Mouse (Mus musculus) embryonic stem cell, embryonic (primary cell): ENCODE data around the gene Zscan20.

ENCODE experiments used
- CTCF ChIA-PET, 4 experiments: fragments of 300-600 bp in 2 of 4; fragments of 350-600 bp in 2 of 4; sonication (Branson Sonifier 250); formaldehyde crosslinking; loops; one replicate each; lab custom pipeline; 2022; ENCODE audit warnings: inconsistent platforms in 2 of 4; lab: Charles Lee
- POLR2A ChIA-PET, 4 experiments: fragments of 300-600 bp in 2 of 4; fragments of 350-600 bp in 2 of 4; sonication (Branson Sonifier 250); formaldehyde crosslinking; loops; one replicate each; lab custom pipeline; 2022; ENCODE audit warnings: antibody characterized with exemption in 4 of 4, inconsistent platforms in 1 of 4; lab: Charles Lee

Zscan20 gene

GRCm38 (mm10) chr4:128609925-128610402 lies at the start of gene Zscan20:
Zscan20 (minus strand) TSS chr4:128610098.
- ChIA-PET CTCF (interaction anchor here in 3 of 4 experiments (0.6 to 1.0 kb wide), 6 partner anchors 26 to 165 kb away, joined by 3 to 6 read pairs (median 4); no protein-coding TSS in a partner anchor), POLR2A (interaction anchor here in 2 of 4 experiments (0.6 to 1.1 kb wide), 13 partner anchors 12 to 619 kb away, joined by 3 to 5 read pairs (median 3); partner anchors contain the start of genes S100pbp (in 1 of the 2) and Yars (in 1 of the 2))

DNA sequence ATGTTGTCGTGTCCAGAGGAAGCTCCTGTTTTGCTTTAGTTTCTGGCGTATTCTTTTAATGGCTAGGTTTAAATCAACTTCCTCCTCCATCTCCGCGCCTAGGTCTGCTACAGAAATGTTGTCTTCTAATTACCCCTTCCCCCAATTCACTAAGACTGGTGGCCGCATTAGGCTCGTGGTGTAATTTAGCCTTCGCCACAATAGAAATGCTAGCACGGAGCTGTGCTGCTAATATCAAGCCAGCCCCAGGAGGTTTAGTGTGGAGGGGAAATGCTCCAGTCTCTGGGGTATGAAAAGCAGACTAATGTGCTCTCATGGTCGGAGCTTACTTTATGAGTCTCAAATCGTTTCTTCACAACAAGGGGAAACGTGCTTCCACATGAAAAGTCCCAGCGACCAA lies 45.5 kb upstream of the Zscan20 start:
- CTCF ChIA-PET: interaction anchor here in 1 of 4 experiments (0.6 to 0.9 kb wide), 3 partner anchors 27 to 61 kb away, joined by 3 to 4 read pairs (median 3); no protein-coding TSS in a partner anchor
- POLR2A ChIA-PET: interaction anchor here in 1 of 4 experiments (0.6 to 1.2 kb wide), 5 partner anchors 10 to 748 kb away, joined by 3 to 5 read pairs (median 3); no protein-coding TSS in a partner anchor

GRCm38 (mm10) chr4:128654505-128655381 lies 44.8 kb upstream of the Zscan20 start, which contains the start of gene Phc2:
Phc2 (plus strand) TSS chr4:128654702.
- CTCF ChIA-PET: interaction anchor here in 1 of 4 experiments (0.8 to 0.9 kb wide), 2 partner anchors 57 to 62 kb away, joined by 3 to 4 read pairs; no protein-coding TSS in a partner anchor
- POLR2A ChIA-PET: interaction anchor here in 1 of 4 experiments (0.6 to 1.2 kb wide), 6 partner anchors 10 to 747 kb away, joined by 3 to 5 read pairs (median 3); no protein-coding TSS in a partner anchor

GRCm38 (mm10) chr4:128652584-128653298 lies 42.8 kb upstream of the Zscan20 start:
- POLR2A ChIA-PET: no interaction called here
- CTCF ChIA-PET: interaction anchor here in 1 of 4 experiments (1.2 kb wide), 1 partner anchor 38 kb away, joined by 3 read pairs; no protein-coding TSS in a partner anchor

DNA sequence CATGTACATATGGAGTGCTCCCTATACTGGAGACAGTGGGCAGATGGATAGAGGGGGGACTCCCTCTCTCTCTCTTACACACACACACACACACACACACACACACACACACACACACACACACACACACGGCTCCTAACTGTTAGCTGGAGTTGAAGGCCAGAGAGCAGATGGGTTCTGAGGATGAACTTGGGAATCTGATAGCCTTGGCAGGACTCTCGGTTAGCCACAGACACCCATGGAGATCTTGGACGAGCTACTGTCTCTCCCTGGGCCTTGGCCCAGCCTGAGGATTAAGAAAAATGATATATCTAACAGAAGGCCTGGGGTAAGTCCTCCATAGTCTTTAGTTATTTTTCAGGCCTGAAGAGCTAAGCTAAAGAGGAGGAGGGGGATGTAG lies 41.6 kb upstream of the Zscan20 start:
- ChIA-PET CTCF (interaction anchor here in 2 of 4 experiments (0.7 to 1.2 kb wide), 2 partner anchors 37 to 38 kb away, joined by 3 read pairs; no protein-coding TSS in a partner anchor), POLR2A (interaction anchor here in 1 of 4 experiments (1.5 kb wide), 1 partner anchor 13 kb away, joined by 4 read pairs; no protein-coding TSS in a partner anchor)

DNA sequence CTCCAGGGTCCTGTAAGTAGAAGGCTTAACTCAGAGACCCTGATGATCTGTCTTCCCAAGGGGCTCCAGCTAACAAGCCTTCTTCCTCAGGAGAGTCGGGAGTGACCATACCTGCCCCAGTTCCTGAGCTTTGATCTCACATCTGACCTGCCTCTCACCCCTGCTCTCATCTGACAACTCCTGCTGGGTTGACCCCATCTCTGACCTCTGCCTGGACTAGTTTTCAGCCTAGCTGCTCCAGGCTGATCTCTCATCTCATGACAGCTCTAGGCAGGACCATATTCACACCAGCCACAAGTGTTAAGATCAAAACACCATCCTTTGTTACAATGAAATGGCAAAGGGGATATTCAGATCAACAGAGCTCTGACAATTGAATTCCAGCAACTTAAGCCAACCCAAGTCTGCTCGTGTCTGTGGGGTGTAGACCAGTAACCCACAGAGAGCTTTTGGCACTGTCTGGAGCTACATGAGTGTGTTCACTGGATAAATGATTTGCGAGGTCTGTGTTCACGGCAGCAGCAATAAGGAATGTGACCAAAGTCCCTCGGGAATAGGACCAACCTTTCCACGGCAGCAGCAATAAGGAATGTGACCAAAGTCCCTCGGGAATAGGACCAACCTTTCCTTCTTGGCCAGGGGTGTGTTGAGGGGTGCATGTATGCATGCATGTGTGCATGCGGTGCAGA lies 38.8 kb upstream of the Zscan20 start:
- POLR2A ChIA-PET: interaction anchor here in 1 of 4 experiments (0.6 to 1.1 kb wide), 2 partner anchors 12 to 134 kb away, joined by 3 read pairs; no protein-coding TSS in a partner anchor
- CTCF ChIA-PET: interaction anchor here in 3 of 4 experiments (0.6 to 1.2 kb wide), 3 partner anchors 13 to 285 kb away, joined by 3 to 5 read pairs (median 3); no protein-coding TSS in a partner anchor

GRCm38 (mm10) chr4:128646762-128647161 lies 36.9 kb upstream of the Zscan20 start:
- POLR2A ChIA-PET: interaction anchor here in 1 of 4 experiments (1.0 kb wide), 2 partner anchors 15 to 69 kb away, joined by 3 read pairs; no protein-coding TSS in a partner anchor
- CTCF ChIA-PET: interaction anchor here in 3 of 4 experiments (0.6 to 1.0 kb wide), 3 partner anchors 11 to 299 kb away, joined by 3 read pairs; no protein-coding TSS in a partner anchor

DNA sequence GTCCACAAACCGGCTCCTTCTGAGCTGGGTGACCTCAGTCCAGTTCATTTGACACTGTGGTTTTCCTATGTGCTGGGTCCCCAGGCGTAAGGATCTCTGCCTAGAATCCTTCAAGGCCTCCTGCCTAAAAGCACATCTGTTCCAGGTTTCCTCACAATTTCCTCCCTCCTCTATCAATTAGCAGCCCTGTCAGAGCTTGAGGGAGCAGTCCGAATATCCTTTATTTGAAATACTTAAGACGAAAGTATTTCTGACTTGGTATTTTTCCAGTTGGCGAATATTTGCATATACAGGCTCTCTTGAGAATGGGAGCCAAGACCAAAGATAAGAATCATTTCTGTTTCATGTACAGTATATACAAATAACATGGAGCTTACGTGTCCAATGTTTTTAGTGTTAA lies 36.0 kb upstream of the Zscan20 start:
- CTCF ChIA-PET: interaction anchor here in 1 of 4 experiments (0.6 kb wide), 1 partner anchor 1115 kb away, joined by 3 read pairs; no protein-coding TSS in a partner anchor

DNA sequence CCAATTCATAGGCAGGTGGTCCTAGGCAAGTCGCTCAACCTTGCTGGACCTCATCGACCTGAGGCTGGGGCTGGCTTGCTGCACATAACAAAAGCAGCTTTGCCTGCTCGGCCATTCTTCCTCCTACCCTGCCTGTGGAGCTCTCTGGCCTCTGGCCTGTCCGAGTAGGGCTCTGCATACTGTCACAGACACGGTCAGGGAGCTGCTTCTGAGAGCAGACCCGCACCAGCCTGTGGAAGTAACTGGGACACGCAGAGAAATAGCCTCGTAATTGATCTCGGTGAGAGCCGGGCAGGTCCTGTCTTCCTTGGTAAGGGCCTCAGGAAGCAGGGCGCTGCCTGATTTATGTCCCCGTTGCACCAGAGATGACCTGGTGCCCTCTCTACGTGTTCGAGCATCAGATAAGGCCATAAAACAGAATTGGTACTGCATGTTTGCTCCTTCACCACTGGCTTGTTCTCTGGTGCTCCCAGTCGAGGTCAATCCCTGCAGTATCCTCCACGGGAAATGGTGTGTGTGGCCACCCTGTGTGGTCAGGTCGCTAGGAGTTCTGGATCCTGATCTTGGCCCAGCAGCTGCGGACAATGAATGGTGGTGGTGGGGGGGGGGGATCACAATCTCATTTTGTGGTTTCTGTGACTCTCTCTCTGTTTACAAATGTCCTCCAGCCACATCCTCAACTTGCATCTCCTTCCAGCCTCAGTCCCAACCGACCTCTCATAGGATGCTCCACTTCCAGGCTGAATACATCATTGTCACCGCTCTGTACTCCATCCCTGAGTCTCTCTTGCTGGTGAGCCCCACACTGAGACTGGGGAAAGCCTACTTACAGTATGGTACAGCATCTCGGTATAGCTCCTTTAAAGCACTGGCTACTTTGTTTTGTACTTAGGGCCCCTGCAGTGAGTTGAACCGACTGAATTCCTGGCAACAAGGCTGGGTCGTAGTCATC lies 32.1 kb upstream of the Zscan20 start:
- CTCF ChIA-PET: interaction anchor here in 1 of 4 experiments (0.6 kb wide), 1 partner anchor 136 kb away, joined by 3 read pairs; no protein-coding TSS in a partner anchor
- POLR2A ChIA-PET: no interaction called here

More for the DNA sequence above, 36.0 kb upstream of the Zscan20 start:
- POLR2A ChIA-PET: interaction anchor here in 1 of 4 experiments (1.0 kb wide), 1 partner anchor 68 kb away, joined by 3 read pairs; no protein-coding TSS in a partner anchor

DNA sequence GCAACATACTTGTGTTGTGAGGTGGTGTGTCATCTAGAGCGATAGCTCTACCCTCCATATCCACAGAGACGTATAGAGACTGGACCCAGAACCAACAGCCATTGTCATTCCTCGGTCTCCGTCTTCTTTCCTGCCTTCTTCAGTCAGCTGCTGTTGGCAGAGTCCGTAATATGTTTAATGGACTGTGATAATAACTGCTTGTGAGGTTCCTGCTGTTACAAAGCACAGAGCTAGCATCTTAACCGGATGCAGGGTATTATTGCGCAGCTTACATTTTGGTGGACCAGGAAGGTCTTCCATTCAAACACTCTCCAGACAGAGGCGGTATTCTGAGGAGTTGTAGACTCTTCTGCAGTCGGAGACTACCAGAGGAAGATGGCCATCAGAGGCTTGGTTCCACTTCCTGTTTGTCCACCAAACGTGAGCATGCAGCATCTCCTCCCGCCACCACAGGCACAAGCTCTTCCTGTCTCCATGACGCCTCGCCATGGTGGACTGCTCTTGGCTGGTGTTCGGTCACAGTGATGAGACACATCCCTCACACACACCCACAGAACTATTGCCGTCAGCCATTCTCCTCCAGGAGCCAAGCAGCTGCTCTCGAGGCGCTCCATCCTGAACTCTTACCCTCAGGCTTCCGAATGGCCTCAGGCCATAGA lies 28.5 kb upstream of the Zscan20 start:
- CTCF ChIA-PET: interaction anchor here in 3 of 4 experiments (0.6 to 1.8 kb wide), 5 partner anchors 24 to 812 kb away, joined by 3 to 6 read pairs (median 3); no protein-coding TSS in a partner anchor
- POLR2A ChIA-PET: interaction anchor here in 1 of 4 experiments (0.7 to 1.4 kb wide), 4 partner anchors 13 to 420 kb away, joined by 3 to 5 read pairs (median 4); partner anchors contain the start of gene Rnf19b

GRCm38 (mm10) chr4:128637250-128637649 lies 27.4 kb upstream of the Zscan20 start:
- ChIA-PET POLR2A (interaction anchor here in 1 of 4 experiments (0.6 to 1.2 kb wide), 2 partner anchors 9 to 76 kb away, joined by 3 read pairs; no protein-coding TSS in a partner anchor), CTCF (interaction anchor here in 2 of 4 experiments (0.5 to 1.6 kb wide), 4 partner anchors 23 to 253 kb away, joined by 3 to 4 read pairs (median 3); no protein-coding TSS in a partner anchor)

- CTCF ChIA-PET: interaction anchor here (0.6 to 1.5 kb wide), 5 partner anchors 11 to 273 kb away, joined by 3 to 5 read pairs (median 4); partner anchors contain the start of gene Zscan20 (in 1 of the 4)
These were observed 26.1 kb upstream of the Zscan20 start for GRCm38 (mm10) chr4:128635894-128636585.

DNA sequence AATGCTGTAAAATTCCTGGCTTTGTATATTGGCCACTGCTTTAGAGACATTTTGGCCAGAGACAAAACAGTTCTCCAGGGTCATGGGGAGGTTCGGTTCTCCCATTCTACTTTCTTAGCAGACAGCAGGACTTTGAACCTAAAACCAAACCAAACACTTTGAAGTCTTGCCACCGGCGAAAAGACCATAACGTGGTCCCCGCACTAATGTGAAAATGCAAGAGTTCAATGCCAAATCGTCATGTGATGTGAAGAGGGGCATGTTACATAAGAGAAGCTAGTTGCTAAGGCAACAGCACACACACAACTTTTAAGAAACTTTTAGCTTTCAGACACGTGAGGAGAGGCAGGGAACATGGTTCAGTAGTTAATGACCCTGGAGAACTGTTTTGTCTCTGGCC lies 25.6 kb upstream of the Zscan20 start:
- POLR2A ChIA-PET: interaction anchor here in 2 of 4 experiments (0.6 to 1.6 kb wide), 7 partner anchors 13 to 103 kb away, joined by 3 to 8 read pairs (median 3); partner anchors contain the start of gene Tlr12 (in 1 of the 2)
- CTCF ChIA-PET: interaction anchor here (0.5 to 1.5 kb wide), 5 partner anchors 12 to 207 kb away, joined by 3 to 5 read pairs (median 4); partner anchors contain the start of gene Zscan20 (in 1 of the 4)

More at GRCm38 (mm10) chr4:128635894-128636585, 26.1 kb upstream of the Zscan20 start:
- POLR2A ChIA-PET: interaction anchor here in 3 of 4 experiments (0.6 to 1.6 kb wide), 9 partner anchors 14 to 422 kb away, joined by 3 to 8 read pairs (median 3); partner anchors contain the start of genes Rnf19b (in 1 of the 3) and Tlr12 (in 1 of the 3)

GRCm38 (mm10) chr4:128621109-128621508 lies 11.2 kb upstream of the Zscan20 start:
- ChIA-PET CTCF (no interaction called here), POLR2A (no interaction called here)
